Mouse (Mus musculus): ENCODE measurements around the gene Tmc4.

GRCm38 (mm10) chr7:3644672-3645487 lies 32.5 kb downstream of the Tmc4 start, which contains the start of gene Cnot3:
- no peak for TF ChIP-seq CTCF (IDR thresholded peaks at IDR 0.05; ENCODE audit: extremely low read depth, insufficient read depth, low read length)
- TF ChIP-seq POLR2A (IDR thresholded peaks at IDR 0.05; ENCODE audit: extremely low read depth, insufficient read depth, low read length), result peak; percentile 58

All from cortical plate, adult 2 months (tissue).